Mouse (Mus musculus) neural tube, embryonic 14.5 days (tissue): ENCODE data around the gene Ptgfrn. TPM values are rescaled to one million over a fixed set of nuclear protein-coding genes. Genes with fewer than 3 reads are reported as not detected.

Experiments used
- ATAC-seq: fragments of 200-750 bp; cut with Nextera tagmentation; 2 replicates; pipeline ENCODE4 v1.8.0; 2017; ENCODE audit warnings: low read depth, mild to moderate bottlenecking, moderate TSS enrichment, moderate library complexity
- H3K27ac ChIP-seq: fragments of 300-500 bp; sonication (generic); 2 replicates; pipeline ENCODE4 v1.5.1; 2014; ENCODE audit warnings: low read depth, mild to moderate bottlenecking, control low read depth, low read length, moderate library complexity, mixed read lengths
- H3K27me3 ChIP-seq: fragments of 300-500 bp; sonication (generic); 2 replicates; pipeline ENCODE4 v1.6.1; 2014; ENCODE audit warnings: low read length; ENCODE audit not compliant: control insufficient read depth, insufficient read depth
- H3K36me3 ChIP-seq: fragments of 300-500 bp; sonication (generic); 2 replicates; pipeline ENCODE4 v1.6.1; 2014; ENCODE audit warnings: low read length, mixed read lengths; ENCODE audit not compliant: control insufficient read depth, insufficient read depth
- H3K4me1 ChIP-seq: fragments of 300-500 bp; sonication (generic); 2 replicates; pipeline ENCODE4 v1.6.1; 2014; ENCODE audit warnings: low read length; ENCODE audit not compliant: control insufficient read depth, insufficient read depth
- H3K4me2 ChIP-seq: fragments of 300-500 bp; sonication (generic); 2 replicates; pipeline ENCODE4 v1.6.1; 2014; ENCODE audit warnings: mild to moderate bottlenecking, low read depth, low read length, control low read depth
- H3K4me3 ChIP-seq: fragments of 300-500 bp; sonication (generic); 2 replicates; pipeline ENCODE4 v1.5.1; 2014; ENCODE audit warnings: low read depth, low read length, control low read depth, mixed read lengths
- H3K9ac ChIP-seq: fragments of 300-500 bp; sonication (generic); replicated peaks from 2 replicates; pipeline ENCODE4 v1.6.1; 2014; ENCODE audit warnings: low read depth, mild to moderate bottlenecking, control low read depth, low read length, mixed read lengths
- H3K9me3 ChIP-seq: fragments of 300-500 bp; sonication (generic); 2 replicates; pipeline ENCODE4 v1.6.1; 2016; ENCODE audit warnings: low read length; ENCODE audit not compliant: control insufficient read depth
- WGBS: fragments of 180-500 bp; shearing (Covaris S2); extraction: QIAGEN DNeasy Blood & Tissue Kit; methylation state at CpG from one replicate; pipeline ENCODE4 v1.1.7; 2014; 5-methylcytosine and 5-hydroxymethylcytosine counted together
- polyA plus RNA-seq: library from polyadenylated mRNA; unstranded; fragments of >200 nt; fragmentation: Nextera tagmentation; extraction: Ambion mirVana; gene quantifications from 2 replicates; pipeline ENCODE4 v1.2.1, GENCODE M21; 2014

The Ptgfrn gene
- polyA plus RNA-seq, 1 experiment from 2014 or later: 4.7 TPM

DNA sequence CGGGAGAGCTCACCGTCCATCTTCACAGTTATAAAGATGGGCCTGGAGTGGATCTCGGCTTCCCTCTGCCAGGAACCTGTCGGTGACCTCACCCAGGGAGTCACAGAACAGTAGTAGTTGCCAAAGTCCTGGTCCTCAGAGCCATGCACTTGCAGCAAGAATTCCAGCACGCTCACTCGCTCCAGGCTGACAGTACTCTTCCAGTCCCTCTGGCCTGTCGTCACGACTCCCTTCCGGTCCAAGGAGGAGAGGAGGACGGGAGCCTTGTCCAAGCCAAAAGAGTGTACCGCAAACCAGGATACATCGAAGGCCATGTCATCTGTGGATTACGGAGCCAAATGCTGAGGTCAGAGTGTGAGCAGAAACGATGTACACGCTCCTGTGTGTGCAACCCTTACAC, 64.6 kb downstream of the Ptgfrn start:
- H3K4me1 ChIP-seq: no peaks in the 10 kb centered on the region
- ATAC-seq: no peak
- no peak overlapping the region for H3K4me2 ChIP-seq
- no peaks in the 10 kb centered on the region for H3K36me3 ChIP-seq
- H3K27me3 ChIP-seq: no peaks in the 10 kb centered on the region
- H3K9ac ChIP-seq: no peak overlapping the region
- H3K9me3 ChIP-seq: no peaks in the 10 kb centered on the region
- WGBS: 96% methylated on average over 15 of the region's 15 CpGs
- no peak overlapping the region for H3K4me3 ChIP-seq
- no peak overlapping the region for H3K27ac ChIP-seq

GRCm38 (mm10) chr3:101044686-101045085, 65.4 kb downstream of the Ptgfrn start:
- Histone ChIP-seq H3K27me3 (no peaks in the 10 kb centered on the region), H3K36me3 (no peaks in the 10 kb centered on the region), H3K4me1 (no peaks in the 10 kb centered on the region), H3K9me3 (no peaks in the 10 kb centered on the region), H3K4me2 (no peak overlapping the region), H3K27ac (no peak overlapping the region), H3K4me3 (no peak overlapping the region), H3K9ac (no peak overlapping the region)
- 91% methylated on average over 6 of the region's 6 CpGs for WGBS
- ATAC-seq: no peak

DNA sequence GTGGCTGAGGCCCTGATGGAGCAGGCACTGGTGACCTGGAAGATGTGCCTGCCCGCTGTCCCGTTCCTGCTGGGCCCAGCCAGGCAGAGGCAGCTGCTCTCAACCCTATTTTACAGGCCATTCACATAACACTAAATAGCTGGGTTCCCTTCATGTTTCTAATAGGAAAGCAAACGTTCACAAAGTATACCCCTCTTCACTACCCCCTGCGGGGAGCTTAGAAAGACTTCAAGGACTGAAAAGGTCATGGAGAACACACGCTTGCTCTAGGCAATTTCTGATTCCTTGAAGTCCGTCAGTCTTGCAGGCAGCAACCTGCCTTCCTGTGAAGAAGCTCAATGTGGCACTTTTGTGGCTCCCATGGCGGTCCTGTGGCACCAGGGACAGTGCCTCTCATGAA, 68.1 kb downstream of the Ptgfrn start:
- Histone ChIP-seq H3K27me3 (no peaks in the 10 kb centered on the region), H3K9ac (no peak overlapping the region), H3K36me3 (no peaks in the 10 kb centered on the region), H3K27ac (no peak overlapping the region), H3K4me1 (no peaks in the 10 kb centered on the region), H3K4me3 (no peak overlapping the region), H3K4me2 (no peak overlapping the region), H3K9me3 (no peaks in the 10 kb centered on the region)
- WGBS: 58% methylated on average over 7 of the region's 7 CpGs
- no peak for ATAC-seq

DNA sequence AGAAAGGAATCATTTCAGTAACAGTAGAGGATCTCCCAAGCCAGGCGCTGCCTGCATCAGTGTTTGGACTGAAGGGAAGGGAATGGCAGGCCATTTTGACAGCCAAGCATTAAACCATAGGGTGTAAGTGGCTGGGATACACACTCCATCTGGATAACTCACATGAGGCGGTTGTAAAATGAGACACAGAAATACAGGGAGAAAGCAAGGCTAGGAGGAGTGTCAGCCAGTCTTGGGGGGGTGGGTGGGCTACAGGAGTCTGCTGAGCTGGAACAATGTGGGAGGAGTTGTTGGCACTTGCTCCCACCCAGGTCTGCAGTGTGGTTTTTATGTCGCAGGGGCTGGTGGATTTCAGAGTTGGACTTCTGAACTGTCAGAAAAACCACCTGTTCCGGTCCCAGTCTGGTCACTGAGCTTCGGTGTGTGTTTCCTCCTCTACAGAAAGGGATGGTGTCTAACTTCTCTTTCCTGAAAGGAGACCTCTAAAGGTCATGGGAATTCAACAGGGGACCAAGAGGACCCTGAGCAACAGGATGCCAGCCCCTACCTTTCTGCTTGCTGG, 72.0 kb downstream of the Ptgfrn start:
- no peak overlapping the region for H3K27ac ChIP-seq
- ATAC-seq: no peak
- H3K9ac ChIP-seq: no peak overlapping the region
- no peaks in the 10 kb centered on the region for H3K36me3 ChIP-seq
- no peaks in the 10 kb centered on the region for H3K27me3 ChIP-seq
- no peak overlapping the region for H3K4me2 ChIP-seq
- H3K4me1 ChIP-seq: no peaks in the 10 kb centered on the region
- 85% methylated on average over 5 of the region's 5 CpGs for WGBS
- no peaks in the 10 kb centered on the region for H3K9me3 ChIP-seq
- H3K4me3 ChIP-seq: no peak overlapping the region

DNA sequence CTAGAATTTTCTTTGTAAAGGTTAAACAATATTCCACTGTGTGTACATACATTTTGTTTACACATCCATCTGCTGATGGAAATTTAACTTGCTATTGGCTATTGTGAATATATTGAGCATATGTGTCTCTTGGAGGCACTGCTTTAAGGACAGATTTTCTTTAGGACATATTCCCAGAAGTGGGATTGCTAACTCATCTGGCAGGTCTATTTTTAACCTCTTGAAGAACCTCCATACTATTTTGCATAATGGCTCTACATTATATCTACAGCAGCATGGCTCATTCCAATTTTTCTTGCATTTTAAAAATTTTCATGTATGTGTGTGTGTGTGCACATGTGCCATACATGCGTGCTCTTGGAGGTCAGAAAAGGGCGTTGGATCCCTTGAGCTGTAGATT, 74.1 kb downstream of the Ptgfrn start:
- 92% methylated on average over 2 of the region's 2 CpGs for WGBS
- Histone ChIP-seq H3K36me3 (no peaks in the 10 kb centered on the region), H3K9ac (no peak overlapping the region), H3K27me3 (no peaks in the 10 kb centered on the region), H3K27ac (no peak overlapping the region), H3K4me3 (no peak overlapping the region), H3K4me2 (no peak overlapping the region), H3K4me1 (no peaks in the 10 kb centered on the region), H3K9me3 (no peaks in the 10 kb centered on the region)
- ATAC-seq: no peak

DNA sequence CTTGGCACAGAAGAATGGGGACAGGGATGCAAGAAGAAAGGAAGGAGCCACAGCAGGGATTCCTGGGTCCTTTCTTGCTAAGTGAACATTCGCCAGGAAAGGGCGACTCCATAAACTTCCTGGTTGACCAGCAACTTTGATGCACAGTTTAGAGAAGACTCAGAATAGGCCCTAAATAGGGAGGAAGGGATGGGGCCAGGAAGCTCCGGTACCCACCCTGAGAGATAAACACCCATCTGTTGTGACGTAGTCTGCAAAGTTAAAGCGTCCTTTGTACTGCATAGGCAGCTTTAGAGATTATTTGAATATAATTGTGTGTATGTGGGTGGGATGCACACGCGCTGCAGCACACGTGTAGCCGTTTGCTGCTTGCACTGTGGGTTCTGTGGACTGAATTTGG, 75.6 kb downstream of the Ptgfrn start:
- Histone ChIP-seq H3K4me3 (no peak overlapping the region), H3K4me1 (no peaks in the 10 kb centered on the region), H3K4me2 (no peak overlapping the region), H3K9ac (no peak overlapping the region), H3K27me3 (no peaks in the 10 kb centered on the region), H3K36me3 (no peaks in the 10 kb centered on the region), H3K27ac (no peak overlapping the region), H3K9me3 (no peaks in the 10 kb centered on the region)
- 86% methylated on average over 9 of the region's 9 CpGs for WGBS
- ATAC-seq: no peak

- WGBS: 65% methylated on average over 4 of the region's 4 CpGs
- ATAC-seq: no peak
- Histone ChIP-seq H3K27ac (no peak overlapping the region), H3K9ac (no peak overlapping the region), H3K36me3 (no peaks in the 10 kb centered on the region), H3K4me3 (no peak overlapping the region), H3K27me3 (no peaks in the 10 kb centered on the region), H3K4me2 (no peak overlapping the region), H3K4me1 (no peaks in the 10 kb centered on the region), H3K9me3 (no peaks in the 10 kb centered on the region)
These were observed 76.4 kb downstream of the Ptgfrn start for GRCm38 (mm10) chr3:101033644-101034043.

- 67% methylated on average over 7 of the region's 7 CpGs for WGBS
These were observed 78.5 kb downstream of the Ptgfrn start for GRCm38 (mm10) chr3:101031456-101032142.

DNA sequence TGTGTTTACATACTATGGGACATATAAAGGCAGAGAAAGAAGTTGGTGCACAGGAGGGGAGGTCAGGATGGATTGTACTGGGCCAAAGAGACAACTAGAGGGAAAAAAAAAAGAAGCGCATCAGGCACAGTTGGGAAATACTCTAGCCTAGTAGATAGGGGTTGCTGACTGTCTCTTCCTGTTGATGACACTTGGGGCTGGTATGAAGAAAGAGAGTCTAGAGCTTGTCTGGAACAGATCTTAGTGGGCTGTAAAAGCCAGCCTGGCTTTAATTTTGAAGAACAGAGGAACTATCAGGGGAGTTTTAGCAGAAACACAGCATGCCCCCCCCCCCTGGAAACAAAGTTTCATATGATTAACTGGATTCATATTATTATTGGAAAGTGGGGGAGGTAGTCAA, 79.4 kb downstream of the Ptgfrn start:
- Histone ChIP-seq H3K27ac (no peak overlapping the region), H3K4me2 (no peak overlapping the region), H3K4me1 (no peaks in the 10 kb centered on the region), H3K4me3 (no peak overlapping the region), H3K27me3 (no peaks in the 10 kb centered on the region), H3K9ac (no peak overlapping the region), H3K9me3 (no peaks in the 10 kb centered on the region), H3K36me3 (no peaks in the 10 kb centered on the region)
- ATAC-seq: no peak
- WGBS: 96% methylated on average over 1 of the region's 1 CpGs

More at GRCm38 (mm10) chr3:101031456-101032142, 78.5 kb downstream of the Ptgfrn start:
- no peak for ATAC-seq
- H3K4me3 ChIP-seq: no peak overlapping the region
- H3K27me3 ChIP-seq: no peaks in the 10 kb centered on the region
- H3K9ac ChIP-seq: no peak overlapping the region
- no peaks in the 10 kb centered on the region for H3K36me3 ChIP-seq
- no peaks in the 10 kb centered on the region for H3K9me3 ChIP-seq
- H3K27ac ChIP-seq: no peak overlapping the region
- no peaks in the 10 kb centered on the region for H3K4me1 ChIP-seq
- H3K4me2 ChIP-seq: no peak overlapping the region
